Comparison of ENCODE assay signal across 28 mouse cellular contexts in the genomic region with DNA sequence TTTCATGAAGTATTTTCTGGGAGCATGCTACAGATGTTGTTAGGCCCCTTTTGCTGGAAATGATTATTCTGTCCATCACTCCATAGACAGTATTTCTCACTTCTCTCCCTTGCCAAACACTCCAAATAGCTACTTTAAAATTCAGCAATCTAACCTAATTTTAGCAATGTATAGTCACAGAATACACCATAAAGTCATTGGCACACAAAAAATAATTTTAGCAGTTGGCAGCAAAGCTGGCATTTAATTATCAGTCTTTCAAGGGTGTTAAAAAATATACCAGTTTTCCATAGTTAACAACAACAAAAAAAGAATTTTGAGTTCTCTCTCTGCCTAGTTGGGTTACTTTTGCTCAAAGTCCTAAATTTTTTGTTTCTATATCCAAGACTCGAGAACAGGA. TPM values are rescaled to one million over a fixed set of nuclear protein-coding genes. Genes with fewer than 3 reads are reported as not detected.
"Had no signal": no experiment of that assay in that cellular context is flagged by ENCODE, and none has a peak within 500 bp of the region (broad histone marks: within the 10 kb centered on the region; RNA-seq: fewer than 3 reads in every experiment).

No protein-coding gene starts in this region.

- H3K9ac ChIP-seq: heart, embryonic 13.5 days; heart, embryonic 15.5 days; hindbrain, embryonic 13.5 days; hindbrain, embryonic 15.5 days; kidney, embryonic 15.5 days; limb, embryonic 13.5 days; limb, embryonic 15.5 days; liver, embryonic 12.5 days; liver, embryonic 14.5 days had no signal

- H3K4me3 ChIP-seq: gastrocnemius, adult 2 months; heart, embryonic 13.5 days; heart, embryonic 15.5 days; hindbrain, embryonic 13.5 days; hindbrain, embryonic 15.5 days; kidney, embryonic 15.5 days; left cerebral cortex, adult 2 months; limb, embryonic 13.5 days; limb, embryonic 15.5 days; liver, embryonic 12.5 days had no signal

- H3K27me3 ChIP-seq: heart, embryonic 13.5 days; heart, embryonic 15.5 days; hindbrain, embryonic 13.5 days; hindbrain, embryonic 15.5 days; kidney, embryonic 15.5 days; limb, embryonic 13.5 days; limb, embryonic 15.5 days; liver, embryonic 12.5 days had no signal

- DNase-seq: gastrocnemius, adult 2 months; gastrocnemius, postnatal 10 days; gastrocnemius, postnatal 25 days; heart, adult 18-20 months; heart, postnatal 14 days; heart, postnatal 36 days; kidney, adult 11 months; kidney, adult 2 months; kidney, adult 9 months; kidney, postnatal 14 days; kidney, postnatal 36 days; layer of hippocampus, adult 9-11 months; layer of hippocampus, postnatal 36 days; left cerebral cortex, postnatal 4 days had no signal

- H3K9me3 ChIP-seq: heart, embryonic 13.5 days; heart, embryonic 15.5 days; hindbrain, embryonic 13.5 days; hindbrain, embryonic 15.5 days; kidney, embryonic 15.5 days; limb, embryonic 13.5 days; limb, embryonic 15.5 days; liver, embryonic 12.5 days had no signal

- H3K36me3 ChIP-seq: heart, embryonic 13.5 days; heart, embryonic 15.5 days; hindbrain, embryonic 13.5 days; hindbrain, embryonic 15.5 days; kidney, embryonic 15.5 days; limb, embryonic 13.5 days; limb, embryonic 15.5 days; liver, embryonic 12.5 days had no signal

- H3K4me2 ChIP-seq: heart, embryonic 11.5 days; heart, embryonic 13.5 days; heart, embryonic 15.5 days; hindbrain, embryonic 13.5 days; hindbrain, embryonic 15.5 days; kidney, embryonic 15.5 days; limb, embryonic 13.5 days; limb, embryonic 15.5 days; liver, embryonic 12.5 days had no signal

- ATAC-seq: hindbrain, postnatal 0 days; intestine, embryonic 16.5 days; liver, embryonic 12.5 days had no signal

- H3K27ac ChIP-seq: gastrocnemius, adult 2 months; heart, embryonic 13.5 days; heart, embryonic 15.5 days; hindbrain, embryonic 13.5 days; hindbrain, embryonic 15.5 days; hindbrain, postnatal 0 days; kidney, embryonic 15.5 days; kidney, postnatal 0 days; left cerebral cortex, adult 2 months; limb, embryonic 13.5 days; limb, embryonic 15.5 days; liver, embryonic 12.5 days; liver, embryonic 14.5 days had no signal

- H3K4me1 ChIP-seq: hindbrain, embryonic 13.5 days; hindbrain, embryonic 15.5 days; kidney, embryonic 15.5 days; liver, embryonic 12.5 days had no signal

RNA-seq across cellular contexts. Expression of a gene that starts 14.4 kb away (rescaled TPM):
- total RNA-seq: gastrocnemius, adult 2 months; gastrocnemius, postnatal 25 days had no signal
- polyA plus RNA-seq: hindbrain, embryonic 13.5 days had no signal
